Mouse (Mus musculus) cerebellum, adult 2 months (tissue): Measurements from ENCODE around the gene Col9a1. TPM values are rescaled to one million over a fixed set of nuclear protein-coding genes. Genes with fewer than 3 reads are reported as not detected.

ENCODE experiments used
- DNase-seq, 2 experiments: peaks; one replicate each; pipeline ENCODE4 v3.0.0; 2021
- H3K27ac ChIP-seq: fragments of 200-500 bp; 2 replicates; pipeline ENCODE4 v1.5.1; 2012; ENCODE audit warnings: low read length, control low read depth, inconsistent platforms; ENCODE audit not compliant: insufficient read depth
- H3K27me3 ChIP-seq: fragments of 200-500 bp; 2 replicates; pipeline ENCODE4 v1.6.1; 2012; ENCODE audit warnings: inconsistent platforms, mild to moderate bottlenecking, low read length, moderate library complexity; ENCODE audit not compliant: control insufficient read depth, insufficient read depth
- H3K4me1 ChIP-seq: fragments of 200-500 bp; 2 replicates; pipeline ENCODE4 v1.6.1; 2011; ENCODE audit warnings: low read length; ENCODE audit not compliant: control insufficient read depth, insufficient read depth
- H3K4me3 ChIP-seq: fragments of 200-500 bp; replicated peaks from 2 replicates; pipeline ENCODE3; 2011; ENCODE audit warnings: mild to moderate bottlenecking, low read depth, low read length, control low read depth; ENCODE audit not compliant: insufficient read depth
- CTCF ChIP-seq: fragments of 200-500 bp; IDR thresholded peaks from 2 replicates; pipeline ENCODE4 v1.5.1; 2011; ENCODE audit warnings: low read depth, mild to moderate bottlenecking, control low read depth, low read length, moderate library complexity, borderline replicate concordance; ENCODE audit not compliant: insufficient read depth
- POLR2A ChIP-seq: fragments of 200-500 bp; IDR thresholded peaks from 2 replicates; pipeline ENCODE4 v1.6.1; 2011; ENCODE audit warnings: low read length, control low read depth, borderline replicate concordance; ENCODE audit not compliant: insufficient read depth
- WGBS: fragments of 180-500 bp; shearing (Covaris S2); methylation state at CpG from one replicate; pipeline ENCODE4 v1.1.7; 2018; 5-methylcytosine and 5-hydroxymethylcytosine counted together
- polyA plus RNA-seq: library from polyadenylated mRNA; depleted of rRNA; stranded (reverse); fragments of >200 nt; gene quantifications from 2 replicates; pipeline ENCODE4 v1.2.3, GENCODE M21; 2012; rRNA removed

Col9a1 gene
- polyA plus RNA-seq, 1 experiment, result 0.87 TPM

DNA sequence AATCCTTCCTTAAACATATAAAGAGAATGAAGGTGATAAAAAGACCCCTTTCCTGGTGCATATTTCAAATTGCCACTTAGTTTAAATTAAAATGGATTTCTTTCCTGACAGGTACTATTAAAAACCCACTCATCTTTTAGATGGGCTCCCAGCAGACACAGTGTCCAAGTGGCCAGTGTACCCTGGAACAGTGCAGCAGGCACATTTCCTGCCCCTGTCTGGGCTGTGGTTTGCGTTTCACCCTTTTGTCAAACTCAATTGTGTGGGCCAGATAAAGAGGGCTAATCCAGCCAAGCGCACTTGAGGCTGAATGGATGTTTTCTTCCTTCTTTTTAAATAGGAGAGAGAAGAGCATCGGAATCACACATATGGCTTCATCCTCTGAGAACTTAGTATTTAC, 89.6 kb downstream of the Col9a1 start:
- H3K4me1 ChIP-seq, result no peaks in the 10 kb centered on the region
- TF ChIP-seq POLR2A, result no peak
- TF ChIP-seq CTCF, result no peak
- no peaks in the 10 kb centered on the region for H3K27me3 ChIP-seq
- 60% methylated on average over 3 of the region's 3 CpGs for WGBS
- no peak overlapping the region for H3K27ac ChIP-seq
- no peak for DNase-seq
- no peak overlapping the region for H3K4me3 ChIP-seq

- no peaks in the 10 kb centered on the region for H3K27me3 ChIP-seq
- 42% methylated on average over 6 of the region's 6 CpGs for WGBS
- no peak overlapping the region for H3K27ac ChIP-seq
- no peak for DNase-seq
- no peak overlapping the region for H3K4me3 ChIP-seq
- H3K4me1 ChIP-seq, result no peaks in the 10 kb centered on the region
- TF ChIP-seq CTCF (no peak), POLR2A (no peak)
Measured at GRCm38 (mm10) chr1:24286360-24286759, 109.0 kb downstream of the Col9a1 start.

DNA sequence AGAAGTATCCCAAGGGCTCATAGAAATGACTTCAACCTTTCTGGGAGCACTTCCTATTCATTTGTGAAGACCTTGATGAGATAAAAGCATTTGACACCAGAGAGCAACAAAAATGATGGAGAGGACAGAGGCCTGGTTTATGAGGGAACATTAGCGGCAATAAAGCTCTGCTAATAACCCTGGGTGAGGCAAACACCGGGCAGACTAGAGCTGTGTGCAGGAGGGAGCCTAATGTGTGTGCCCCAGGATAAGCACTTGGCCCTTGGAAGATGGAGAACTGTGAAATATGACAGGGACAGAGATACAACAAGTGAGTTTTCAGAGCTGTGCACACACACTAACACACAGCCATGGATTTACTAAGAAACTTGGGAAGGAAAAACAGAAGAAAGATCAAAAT, 115.1 kb downstream of the Col9a1 start:
- WGBS, result 81% methylated on average over 2 of the region's 2 CpGs
- H3K4me1 ChIP-seq, result no peaks in the 10 kb centered on the region
- no peak overlapping the region for H3K27ac ChIP-seq
- no peak overlapping the region for H3K4me3 ChIP-seq
- no peak for TF ChIP-seq POLR2A
- no peak for TF ChIP-seq CTCF
- DNase-seq, result no peak
- no peaks in the 10 kb centered on the region for H3K27me3 ChIP-seq

- WGBS, result 77% methylated on average over 7 of the region's 7 CpGs
- H3K27me3 ChIP-seq, result no peaks in the 10 kb centered on the region
- no peak for DNase-seq
- H3K27ac ChIP-seq, result no peak overlapping the region
- TF ChIP-seq POLR2A, result no peak
- no peak for TF ChIP-seq CTCF
- H3K4me3 ChIP-seq, result no peak overlapping the region
- no peaks in the 10 kb centered on the region for H3K4me1 ChIP-seq
Measured at GRCm38 (mm10) chr1:24294979-24295942, 117.9 kb downstream of the Col9a1 start.

GRCm38 (mm10) chr1:24300700-24301099, 123.3 kb downstream of the Col9a1 start:
- Histone ChIP-seq H3K27ac (no peak overlapping the region), H3K4me1 (no peaks in the 10 kb centered on the region), H3K27me3 (no peaks in the 10 kb centered on the region), H3K4me3 (no peak overlapping the region)
- WGBS, result 97% methylated on average over 3 of the region's 3 CpGs
- no peak for DNase-seq
- TF ChIP-seq POLR2A, result no peak

Other genes starting within 250 kb of the Col9a1 start
- 67.5 and 67.8 TPM in 2 replicates for gene Sdhaf4, start 172.0 kb upstream of the Col9a1 start, polyA plus RNA-seq
- gene Fam135a, start 77.3 kb upstream of the Col9a1 start, polyA plus RNA-seq, result 38.6 and 39.5 TPM in 2 replicates